Mouse (Mus musculus) cerebellum, adult 2 months (tissue): ENCODE results near the gene Cygb. TPM values are rescaled to one million over a fixed set of nuclear protein-coding genes. Genes with fewer than 3 reads are reported as not detected.

ENCODE experiments used
- DNase-seq, 2 experiments: peaks; one replicate each; pipeline ENCODE4 v3.0.0; 2021
- H3K27ac ChIP-seq: fragments of 200-500 bp; 2 replicates; pipeline ENCODE4 v1.5.1; 2012; ENCODE audit warnings: low read length, control low read depth, inconsistent platforms; ENCODE audit not compliant: insufficient read depth
- H3K27me3 ChIP-seq: fragments of 200-500 bp; 2 replicates; pipeline ENCODE4 v1.6.1; 2012; ENCODE audit warnings: inconsistent platforms, mild to moderate bottlenecking, low read length, moderate library complexity; ENCODE audit not compliant: control insufficient read depth, insufficient read depth
- H3K4me1 ChIP-seq: fragments of 200-500 bp; 2 replicates; pipeline ENCODE4 v1.6.1; 2011; ENCODE audit warnings: low read length; ENCODE audit not compliant: control insufficient read depth, insufficient read depth
- H3K4me3 ChIP-seq: fragments of 200-500 bp; replicated peaks from 2 replicates; pipeline ENCODE3; 2011; ENCODE audit warnings: mild to moderate bottlenecking, low read depth, low read length, control low read depth; ENCODE audit not compliant: insufficient read depth
- CTCF ChIP-seq: fragments of 200-500 bp; IDR thresholded peaks from 2 replicates; pipeline ENCODE4 v1.5.1; 2011; ENCODE audit warnings: low read depth, mild to moderate bottlenecking, control low read depth, low read length, moderate library complexity, borderline replicate concordance; ENCODE audit not compliant: insufficient read depth
- POLR2A ChIP-seq: fragments of 200-500 bp; IDR thresholded peaks from 2 replicates; pipeline ENCODE4 v1.6.1; 2011; ENCODE audit warnings: low read length, control low read depth, borderline replicate concordance; ENCODE audit not compliant: insufficient read depth
- WGBS: fragments of 180-500 bp; shearing (Covaris S2); methylation state at CpG from one replicate; pipeline ENCODE4 v1.1.7; 2018; 5-methylcytosine and 5-hydroxymethylcytosine counted together
- polyA plus RNA-seq: library from polyadenylated mRNA; depleted of rRNA; stranded (reverse); fragments of >200 nt; gene quantifications from 2 replicates; pipeline ENCODE4 v1.2.3, GENCODE M21; 2012

Gene Cygb
- polyA plus RNA-seq, 1 experiment, result 113 TPM

DNA sequence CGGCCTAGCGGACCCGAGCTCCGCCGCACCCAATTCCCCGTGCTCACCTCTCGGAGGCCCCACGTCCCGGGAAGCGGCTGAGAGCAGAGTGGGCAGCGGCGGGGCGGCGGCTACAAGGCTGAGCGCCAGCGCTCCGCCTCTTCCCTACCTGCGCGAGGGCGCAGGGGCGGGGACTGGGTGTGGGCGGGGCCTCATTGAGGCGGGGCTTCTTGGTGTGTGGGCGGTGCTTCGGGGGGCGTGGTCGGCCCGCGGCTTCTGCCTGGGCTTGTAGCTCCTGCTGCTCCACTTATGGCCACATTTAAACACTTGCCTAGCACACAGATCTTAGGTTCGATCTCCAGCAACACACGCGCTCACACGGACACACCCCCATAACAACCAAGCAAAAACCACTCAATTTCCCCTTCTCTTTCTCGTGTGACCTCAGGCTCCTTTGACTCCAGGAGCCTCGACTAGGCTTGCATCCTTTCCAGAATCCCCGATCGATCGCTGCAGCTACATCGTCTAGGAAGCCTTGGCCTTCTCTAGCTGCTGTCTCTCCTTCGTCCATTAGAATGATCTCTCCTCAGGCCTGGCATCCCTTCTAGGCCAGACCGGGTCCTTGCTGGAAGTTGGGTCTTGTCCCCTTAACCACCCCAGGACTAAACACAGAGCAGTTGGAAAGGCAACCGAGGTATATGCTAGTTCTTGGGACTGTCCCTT, 29.8 kb downstream of the Cygb start:
- TF ChIP-seq POLR2A, result no peak
- no peak for TF ChIP-seq CTCF
- Histone ChIP-seq H3K27me3 (no peaks in the 10 kb centered on the region), H3K4me1 (peaks cover 38% of the 10 kb centered on the region), H3K27ac (no peak overlapping the region), H3K4me3 (peak overlapping the region; percentile 9)
- WGBS, result 16% methylated on average over 42 of the region's 42 CpGs
- DNase-seq, result peak in 1 of 2 experiments; percentile 35

DNA sequence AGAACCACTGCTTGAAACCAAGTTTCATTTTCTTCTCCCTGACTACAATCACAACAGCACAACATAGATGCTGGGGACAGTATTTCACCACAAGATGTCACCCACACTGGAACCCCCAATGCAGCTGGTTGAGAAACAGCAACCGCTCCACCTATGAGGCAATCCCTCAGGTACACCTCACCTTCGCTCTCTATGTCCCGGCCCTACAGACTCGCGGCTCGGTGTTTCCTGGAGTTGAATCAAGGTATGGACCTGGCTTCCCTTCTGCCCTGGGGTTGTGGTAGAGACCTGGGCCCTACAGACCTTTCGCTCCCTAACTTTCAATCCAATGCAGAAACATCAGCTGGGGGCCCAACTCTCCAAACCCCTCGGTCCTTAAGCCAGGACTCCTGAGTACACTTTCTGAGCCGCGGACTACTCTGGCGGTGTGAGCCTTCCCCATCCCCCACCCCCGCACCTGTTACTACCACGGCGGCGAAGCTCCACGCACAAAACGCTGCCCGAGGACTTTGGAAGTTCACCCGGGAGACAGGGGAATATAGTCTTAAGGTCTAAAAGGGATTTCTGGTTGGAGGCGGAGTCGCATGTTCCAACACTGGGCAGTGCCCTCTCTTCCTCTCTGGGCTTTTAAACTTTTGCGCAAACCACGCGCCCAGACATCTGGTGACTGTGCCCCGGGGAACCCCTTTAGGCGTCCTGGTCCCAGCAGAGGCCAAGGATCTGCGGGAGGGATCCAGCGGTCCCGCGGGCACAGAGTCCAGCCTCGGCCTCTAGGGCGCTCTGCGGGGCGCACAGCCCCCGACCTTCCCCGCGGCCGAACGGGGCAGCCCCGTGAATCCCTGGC, 30.6 kb downstream of the Cygb start:
- peak in 1 of 2 experiments; percentile 14 for DNase-seq
- no peak for TF ChIP-seq POLR2A
- TF ChIP-seq CTCF, result no peak
- H3K4me1 ChIP-seq, result peaks cover 46% of the 10 kb centered on the region
- H3K4me3 ChIP-seq, result no peak overlapping the region
- 29% methylated on average over 40 of the region's 40 CpGs for WGBS
- H3K27ac ChIP-seq, result no peak overlapping the region
- no peaks in the 10 kb centered on the region for H3K27me3 ChIP-seq

- 2% methylated on average over 6 of the region's 6 CpGs for WGBS
- Histone ChIP-seq H3K27me3 (no peaks in the 10 kb centered on the region), H3K4me1 (peaks cover 66% of the 10 kb centered on the region), H3K27ac (no peak overlapping the region), H3K4me3 (no peak overlapping the region)
- DNase-seq, result peak; percentile 82 to 92
- no peak for TF ChIP-seq POLR2A
- no peak for TF ChIP-seq CTCF
Observed at GRCm38 (mm10) chr11:116621258-116621704, 32.8 kb downstream of the Cygb start.

DNA sequence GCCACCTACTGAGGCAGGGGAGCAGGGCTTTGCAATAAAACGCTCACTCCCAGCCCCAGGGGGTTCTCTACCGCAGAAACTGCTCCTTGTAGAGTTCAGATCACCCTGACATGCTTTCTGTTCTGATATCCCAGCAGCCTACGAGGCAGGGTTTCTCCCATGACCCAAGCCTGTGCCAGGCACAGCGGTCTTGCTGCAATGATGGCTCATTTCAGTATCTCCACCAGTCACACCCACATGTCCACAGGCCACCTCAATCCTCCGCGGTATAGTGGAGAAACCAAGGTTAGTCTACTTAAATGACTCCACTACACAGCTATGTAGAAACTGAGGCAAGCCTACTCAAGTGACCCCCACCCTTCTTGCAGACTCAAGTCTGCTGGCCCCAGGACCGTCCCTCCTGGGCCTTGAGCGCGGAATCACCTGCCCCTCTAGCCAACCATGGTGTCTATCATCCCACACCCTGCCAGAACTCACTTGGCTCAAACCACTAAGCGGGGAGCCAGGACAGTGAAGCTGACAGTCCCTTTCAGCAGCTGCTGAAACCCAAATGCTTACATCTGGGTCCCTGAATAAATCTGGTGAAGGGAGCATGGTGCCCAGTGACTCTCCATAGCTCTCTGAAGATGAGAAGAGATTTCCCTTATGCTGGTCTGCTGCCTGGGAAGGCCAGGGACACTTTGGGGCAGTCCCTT, 33.4 kb downstream of the Cygb start:
- 41% methylated on average over 10 of the region's 10 CpGs for WGBS
- Histone ChIP-seq H3K4me1 (peaks cover 70% of the 10 kb centered on the region), H3K4me3 (no peak overlapping the region), H3K27me3 (no peaks in the 10 kb centered on the region), H3K27ac (no peak overlapping the region)
- no peak for DNase-seq
- no peak for TF ChIP-seq CTCF
- no peak for TF ChIP-seq POLR2A

DNA sequence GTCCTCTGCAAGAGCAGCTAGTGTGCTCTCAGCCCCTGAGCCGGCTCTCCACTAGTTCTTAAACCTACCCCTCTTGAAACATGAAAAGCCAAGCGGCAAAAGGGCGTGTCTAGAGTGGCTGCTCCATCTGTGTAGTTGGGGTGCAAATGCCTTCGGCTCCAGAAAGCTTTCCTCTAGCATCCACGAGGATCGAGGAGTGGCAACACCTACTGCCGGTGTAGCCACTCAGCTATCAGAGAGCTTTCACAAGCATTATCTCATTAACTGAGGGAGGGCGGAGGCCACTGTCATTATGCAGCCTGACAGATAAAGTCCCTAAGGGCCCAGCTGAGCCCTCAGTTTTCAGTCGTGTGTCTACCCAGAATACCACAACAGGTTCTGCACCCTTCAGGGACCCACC, 34.0 kb downstream of the Cygb start:
- peaks cover 77% of the 10 kb centered on the region for H3K4me1 ChIP-seq
- no peaks in the 10 kb centered on the region for H3K27me3 ChIP-seq
- TF ChIP-seq CTCF (no peak), POLR2A (no peak)
- DNase-seq, result peak in 1 of 2 experiments; percentile 24
- WGBS, result 40% methylated on average over 9 of the region's 9 CpGs
- H3K4me3 ChIP-seq, result no peak overlapping the region
- H3K27ac ChIP-seq, result no peak overlapping the region

DNA sequence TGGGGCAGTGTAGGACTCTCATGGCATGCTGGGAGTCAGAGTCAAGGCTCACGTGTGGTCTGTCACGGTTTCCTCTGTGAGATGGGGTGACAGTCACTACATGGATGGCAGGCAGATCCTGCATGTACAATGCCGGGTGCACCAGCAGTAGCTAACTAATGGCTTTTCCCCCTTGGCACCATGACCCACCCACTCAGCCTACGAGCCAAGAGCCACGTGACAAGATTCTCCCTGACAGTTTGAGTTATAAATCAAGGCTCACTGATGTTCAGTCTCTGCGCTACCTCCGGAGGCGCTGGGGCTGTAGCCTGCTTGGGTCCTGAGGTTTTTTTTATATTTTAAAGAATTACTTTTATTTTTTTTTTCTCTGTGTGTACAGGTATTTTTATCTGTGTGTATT, 34.6 kb downstream of the Cygb start:
- TF ChIP-seq POLR2A (no peak), CTCF (no peak)
- Histone ChIP-seq H3K27me3 (no peaks in the 10 kb centered on the region), H3K27ac (no peak overlapping the region), H3K4me3 (no peak overlapping the region), H3K4me1 (peaks cover 81% of the 10 kb centered on the region)
- no peak for DNase-seq
- WGBS, result 31% methylated on average over 8 of the region's 8 CpGs

DNA sequence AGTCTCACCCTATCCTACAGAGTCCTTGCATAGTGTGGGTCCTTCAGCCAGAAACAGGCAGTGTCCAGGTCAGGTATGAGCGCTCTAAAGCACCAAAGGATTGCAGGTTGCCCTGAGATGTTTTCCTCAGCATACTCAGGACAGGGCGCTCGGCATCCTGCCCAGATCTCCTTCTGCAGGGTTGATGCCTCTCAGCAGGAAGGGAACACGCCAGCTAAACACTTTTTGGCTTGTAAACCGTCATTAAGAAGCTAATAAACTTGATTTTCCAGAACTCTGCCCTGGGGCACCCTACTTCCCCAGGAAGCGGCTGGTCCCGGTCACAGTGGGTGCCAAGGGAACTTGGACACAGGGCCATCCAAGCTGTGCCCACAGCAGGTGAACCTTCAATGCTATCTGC, 35.0 kb downstream of the Cygb start:
- 8% methylated on average over 7 of the region's 7 CpGs for WGBS
- Histone ChIP-seq H3K27ac (no peak overlapping the region), H3K27me3 (no peaks in the 10 kb centered on the region), H3K4me1 (peaks cover 80% of the 10 kb centered on the region), H3K4me3 (no peak overlapping the region)
- no peak for TF ChIP-seq CTCF
- no peak for TF ChIP-seq POLR2A
- DNase-seq, result peak; percentile 75

- no peaks in the 10 kb centered on the region for H3K27me3 ChIP-seq
- H3K27ac ChIP-seq, result no peak overlapping the region
- no peak for TF ChIP-seq POLR2A
- WGBS, result 96% methylated on average over 7 of the region's 7 CpGs
- no peak overlapping the region for H3K4me3 ChIP-seq
- no peak for DNase-seq
- peaks cover 80% of the 10 kb centered on the region for H3K4me1 ChIP-seq
Observed at GRCm38 (mm10) chr11:116618666-116619065, 35.4 kb downstream of the Cygb start.
